Mouse (Mus musculus) cortical plate, adult 2 months (tissue): Measurements from ENCODE around the gene Disc1. TPM values are rescaled to one million over a fixed set of nuclear protein-coding genes. Genes with fewer than 3 reads are reported as not detected.

Experiments used
- H3K27ac ChIP-seq: fragments of 200-500 bp; 2 replicates; pipeline ENCODE4 v1.5.1; 2012; ENCODE audit warnings: low read length, control low read depth, inconsistent platforms; ENCODE audit not compliant: insufficient read depth
- H3K4me1 ChIP-seq: fragments of 200-500 bp; 2 replicates; pipeline ENCODE4 v1.6.1; 2011; ENCODE audit warnings: low read length; ENCODE audit not compliant: control insufficient read depth, insufficient read depth
- H3K4me3 ChIP-seq: fragments of 200-500 bp; 2 replicates; pipeline ENCODE4 v1.5.1; 2011; ENCODE audit warnings: mild to moderate bottlenecking, low read length, control low read depth; ENCODE audit not compliant: insufficient read depth
- CTCF ChIP-seq: fragments of 200-500 bp; IDR thresholded peaks from 2 replicates; pipeline ENCODE4 v1.5.1; 2011; ENCODE audit warnings: mild to moderate bottlenecking, control low read depth, low read length; ENCODE audit not compliant: insufficient read depth; ENCODE audit errors: extremely low read depth
- POLR2A ChIP-seq: fragments of 200-500 bp; IDR thresholded peaks from 2 replicates; pipeline ENCODE4 v1.6.1; 2011; ENCODE audit warnings: mild to moderate bottlenecking, low read length, control low read depth; ENCODE audit not compliant: insufficient read depth; ENCODE audit errors: extremely low read depth
- polyA plus RNA-seq: library from polyadenylated mRNA; depleted of rRNA; stranded (reverse); fragments of >200 nt; gene quantifications from 2 replicates; pipeline ENCODE4 v1.2.3, GENCODE M21; 2012

The Disc1 gene
- polyA plus RNA-seq, 1 experiment: 0.65 TPM

GRCm38 (mm10) chr8:125225266-125225665 lies 171.3 kb downstream of the Disc1 start:
- TF ChIP-seq POLR2A: no peak
- TF ChIP-seq CTCF: no peak
- H3K27ac ChIP-seq: no peak overlapping the region
- H3K4me1 ChIP-seq: peaks cover 3% of the 10 kb centered on the region
- H3K4me3 ChIP-seq: no peak overlapping the region

- TF ChIP-seq CTCF: no peak
- TF ChIP-seq POLR2A: no peak
- Histone ChIP-seq H3K4me3 (no peak overlapping the region), H3K27ac (no peak overlapping the region), H3K4me1 (peaks cover 2% of the 10 kb centered on the region; the same call in 1 of the 2 replicates)
These were observed 173.1 kb downstream of the Disc1 start for GRCm38 (mm10) chr8:125226989-125227624.

- Histone ChIP-seq H3K27ac (no peak overlapping the region), H3K4me1 (peaks cover 2% of the 10 kb centered on the region; the same call in 1 of the 2 replicates), H3K4me3 (no peak overlapping the region)
- no peak for TF ChIP-seq POLR2A
- no peak for TF ChIP-seq CTCF
These were observed 176.6 kb downstream of the Disc1 start for GRCm38 (mm10) chr8:125230526-125231131.

GRCm38 (mm10) chr8:125232724-125233123 lies 178.7 kb downstream of the Disc1 start:
- 0 out of 2 replicates have a peak, but pooled peaks cover 2% of the 10 kb centered on the region for H3K4me1 ChIP-seq
- no peak overlapping the region for H3K4me3 ChIP-seq
- H3K27ac ChIP-seq: no peak overlapping the region
- TF ChIP-seq CTCF (no peak), POLR2A (no peak)

GRCm38 (mm10) chr8:125235898-125236835 lies 182.2 kb downstream of the Disc1 start:
- H3K4me3 ChIP-seq: no peak overlapping the region
- no peak for TF ChIP-seq POLR2A
- TF ChIP-seq CTCF: no peak
- no peak overlapping the region for H3K27ac ChIP-seq
- H3K4me1 ChIP-seq: 0 out of 2 replicates have a peak, but pooled peaks cover 2% of the 10 kb centered on the region

GRCm38 (mm10) chr8:125240763-125241162 lies 186.8 kb downstream of the Disc1 start:
- Histone ChIP-seq H3K4me3 (no peak overlapping the region), H3K27ac (no peak overlapping the region), H3K4me1 (0 out of 2 replicates have a peak, but pooled peaks cover 2% of the 10 kb centered on the region)
- TF ChIP-seq POLR2A (no peak), CTCF (no peak)

- no peaks in the 10 kb centered on the region for H3K4me1 ChIP-seq
- no peak overlapping the region for H3K4me3 ChIP-seq
- no peak overlapping the region for H3K27ac ChIP-seq
- TF ChIP-seq CTCF: no peak
- no peak for TF ChIP-seq POLR2A
These were observed 188.4 kb downstream of the Disc1 start for GRCm38 (mm10) chr8:125242382-125242781.

- TF ChIP-seq CTCF: no peak
- no peak for TF ChIP-seq POLR2A
- H3K27ac ChIP-seq: no peak overlapping the region
These were observed 188.9 kb downstream of the Disc1 start for GRCm38 (mm10) chr8:125242921-125243320.

GRCm38 (mm10) chr8:125246737-125247292 lies 192.8 kb downstream of the Disc1 start:
- Histone ChIP-seq H3K27ac (no peak overlapping the region), H3K4me1 (no peaks in the 10 kb centered on the region), H3K4me3 (no peak overlapping the region)
- TF ChIP-seq CTCF (no peak), POLR2A (no peak)

More at GRCm38 (mm10) chr8:125242921-125243320, 188.9 kb downstream of the Disc1 start:
- Histone ChIP-seq H3K4me1 (no peaks in the 10 kb centered on the region), H3K4me3 (no peak overlapping the region)
